Mouse (Mus musculus) hindbrain, postnatal 0 days (tissue): Measurements from ENCODE around the gene Spata2l. TPM values are rescaled to one million over a fixed set of nuclear protein-coding genes. Genes with fewer than 3 reads are reported as not detected.
"Not testable (repeated sequence)": the region's sequence is repeated elsewhere in the genome, so short reads cannot be mapped to it uniquely, and the experiment has no call there.

Experiments used
- ATAC-seq: fragments of 200-750 bp; cut with Nextera tagmentation; 2 replicates; pipeline ENCODE4 v1.8.0; 2017; ENCODE audit warnings: mild to moderate bottlenecking, moderate TSS enrichment, moderate library complexity
- DNase-seq: peaks from one replicate; pipeline ENCODE4 v3.0.0-alpha.2; 2015; ENCODE audit warnings: low spot score
- H3K27ac ChIP-seq: fragments of 300-500 bp; sonication (generic); 2 replicates; pipeline ENCODE4 v1.5.1; 2014; ENCODE audit warnings: mild to moderate bottlenecking
- H3K27me3 ChIP-seq: fragments of 300-500 bp; sonication (generic); 2 replicates; pipeline ENCODE4 v1.6.1; 2014; ENCODE audit warnings: low read length, mixed read lengths; ENCODE audit not compliant: insufficient read depth
- H3K36me3 ChIP-seq: fragments of 300-500 bp; sonication (generic); 2 replicates; pipeline ENCODE4 v1.6.1; 2014; ENCODE audit warnings: low read length, mixed read lengths; ENCODE audit not compliant: insufficient read depth
- H3K4me1 ChIP-seq: fragments of 300-500 bp; sonication (generic); 2 replicates; pipeline ENCODE4 v1.6.1; 2014; ENCODE audit warnings: antibody characterized with exemption, low read length, mixed read lengths; ENCODE audit not compliant: insufficient read depth
- H3K4me2 ChIP-seq: fragments of 300-500 bp; sonication (generic); 2 replicates; pipeline ENCODE4 v1.6.1; 2014; ENCODE audit warnings: low read depth, mild to moderate bottlenecking, low read length, moderate library complexity, mixed read lengths
- H3K4me3 ChIP-seq: fragments of 300-500 bp; sonication (generic); 2 replicates; pipeline ENCODE4 v1.5.1; 2014; ENCODE audit warnings: low read length
- H3K9ac ChIP-seq: fragments of 300-500 bp; sonication (generic); replicated peaks from 2 replicates; pipeline ENCODE4 v1.6.1; 2014; ENCODE audit warnings: mild to moderate bottlenecking, low read length, moderate library complexity, mixed read lengths
- H3K9me3 ChIP-seq: fragments of 300-500 bp; sonication (generic); 2 replicates; pipeline ENCODE4 v1.6.1; 2016; ENCODE audit warnings: low read length, mixed read lengths
- CTCF ChIP-seq: IDR thresholded peaks from 2 replicates; pipeline ENCODE4 v1.5.1; 2016; ENCODE audit warnings: antibody characterized with exemption, control low read depth, low read depth
- WGBS: fragments of 180-500 bp; shearing (Covaris S2); extraction: QIAGEN DNeasy Blood & Tissue Kit; methylation state at CpG from one replicate; pipeline ENCODE4 v1.1.7; 2014; 5-methylcytosine and 5-hydroxymethylcytosine counted together
- polyA plus RNA-seq: library from polyadenylated mRNA; unstranded; fragments of >200 nt; fragmentation: Nextera tagmentation; extraction: Ambion mirVana; gene quantifications from 2 replicates; pipeline ENCODE4 v1.2.1, GENCODE M21; 2015
- total RNA-seq: library from RNA; depleted of rRNA; stranded (reverse); fragments of >200 nt; gene quantifications from 2 replicates; pipeline ENCODE4 v1.2.3, GENCODE M21; 2014

The Spata2l gene
- total and polyA plus RNA-seq, 2 experiments from 2014 or later, result 15.8 to 19.4 TPM

DNA sequence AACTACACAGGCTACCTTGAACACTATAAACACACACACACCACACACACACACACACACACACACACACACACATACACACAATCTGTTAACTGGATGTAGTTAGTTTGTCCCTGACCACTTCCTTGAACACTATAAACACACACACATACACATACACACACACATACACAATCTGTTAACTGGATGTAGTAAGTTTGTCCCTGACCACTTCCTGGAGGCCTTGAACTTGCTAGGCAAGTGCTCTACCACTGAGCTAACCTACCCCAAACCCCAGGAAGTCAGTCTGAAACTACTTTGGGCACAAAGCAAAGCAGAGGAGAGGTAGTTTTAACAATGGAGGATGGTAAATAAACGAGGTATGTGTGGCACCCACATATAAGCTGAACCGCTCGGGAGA, 32.5 kb downstream of the Spata2l start:
- Histone ChIP-seq H3K4me2 (no peak overlapping the region), H3K9ac (no peak overlapping the region), H3K4me3 (no peak overlapping the region), H3K27me3 (no peaks in the 10 kb centered on the region), H3K27ac (no peak overlapping the region), H3K4me1 (no peaks in the 10 kb centered on the region), H3K9me3 (no peaks in the 10 kb centered on the region), H3K36me3 (peaks cover 24% of the 10 kb centered on the region; the same call in 1 of the 2 replicates)
- WGBS, result 85% methylated on average over 3 of the region's 3 CpGs
- ATAC-seq (no peak), DNase-seq (no peak)
- no peak for TF ChIP-seq CTCF

GRCm38 (mm10) chr8:123202288-123202687, 33.7 kb downstream of the Spata2l start:
- TF ChIP-seq CTCF, result peak; percentile 99
- Histone ChIP-seq H3K4me1 (no peaks in the 10 kb centered on the region), H3K4me2 (no peak overlapping the region), H3K27ac (no peak overlapping the region), H3K9ac (no peak overlapping the region), H3K27me3 (no peaks in the 10 kb centered on the region), H3K4me3 (no peak overlapping the region), H3K36me3 (peaks cover 11% of the 10 kb centered on the region; the same call in 1 of the 2 replicates), H3K9me3 (no peaks in the 10 kb centered on the region)
- peak; percentile 88 for DNase-seq
- 23% methylated on average over 5 of the region's 5 CpGs for WGBS
- ATAC-seq, result peak; percentile 50; the same call in 1 of the 2 replicates

DNA sequence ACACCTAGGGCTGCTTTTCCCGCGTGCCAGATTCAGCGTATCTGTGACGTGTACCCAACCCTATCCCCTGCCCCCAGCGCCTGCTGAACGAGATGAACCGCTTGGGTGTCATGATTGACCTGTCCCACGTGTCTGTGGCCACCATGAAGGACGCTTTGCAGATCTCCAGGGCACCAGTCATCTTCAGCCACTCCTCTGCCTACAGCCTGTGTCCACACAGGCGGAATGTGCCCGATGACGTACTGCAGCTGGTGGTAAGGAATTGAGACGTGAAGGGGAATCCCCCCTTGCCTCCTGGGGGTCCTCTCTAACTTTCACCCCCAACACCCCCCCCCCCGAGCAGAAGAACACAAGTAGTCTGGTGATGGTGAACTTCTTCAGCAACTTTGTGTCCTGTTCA, 36.2 kb downstream of the Spata2l start:
- no peaks in the 10 kb centered on the region for H3K9me3 ChIP-seq
- no peak overlapping the region for H3K9ac ChIP-seq
- no peak overlapping the region for H3K4me3 ChIP-seq
- WGBS, result 75% methylated on average over 14 of the region's 14 CpGs
- H3K4me2 ChIP-seq, result no peak overlapping the region
- no peak overlapping the region for H3K27ac ChIP-seq
- TF ChIP-seq CTCF, result no peak
- DNase-seq (no peak), ATAC-seq (no peak)
- no peaks in the 10 kb centered on the region for H3K36me3 ChIP-seq
- H3K4me1 ChIP-seq, result no peaks in the 10 kb centered on the region
- H3K27me3 ChIP-seq, result no peaks in the 10 kb centered on the region

GRCm38 (mm10) chr8:123197016-123197415, 39.0 kb downstream of the Spata2l start:
- not testable (repeated sequence) for H3K9me3 ChIP-seq, H3K4me2 ChIP-seq, H3K27me3 ChIP-seq, H3K4me3 ChIP-seq, H3K27ac ChIP-seq, ATAC-seq, H3K9ac ChIP-seq, DNase-seq, H3K4me1 ChIP-seq, H3K36me3 ChIP-seq
- 75% methylated on average over 5 of the region's 5 CpGs for WGBS

DNA sequence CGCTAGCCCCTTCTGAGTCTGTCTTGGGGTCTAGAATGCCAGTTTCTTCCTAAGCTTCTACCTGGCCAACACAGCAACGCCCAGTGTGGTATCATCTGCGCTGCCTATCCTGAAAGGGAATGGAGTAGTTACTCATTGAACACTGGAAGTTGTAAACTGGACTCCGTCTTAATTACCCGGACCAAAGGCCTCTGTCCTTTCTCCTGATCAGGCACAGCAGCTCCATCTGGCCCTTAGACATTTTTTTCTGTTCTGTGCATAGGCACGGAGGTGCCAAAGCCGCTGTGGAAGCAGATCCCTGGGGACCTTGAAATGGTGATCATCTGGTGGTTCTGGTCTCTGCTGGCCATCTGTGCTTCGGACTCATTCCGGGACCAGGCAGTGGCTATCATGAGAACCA, 42.3 kb downstream of the Spata2l start:
- Histone ChIP-seq H3K4me1 (no peaks in the 10 kb centered on the region), H3K4me2 (no peak overlapping the region), H3K27ac (no peak overlapping the region), H3K27me3 (no peaks in the 10 kb centered on the region), H3K9ac (no peak overlapping the region), H3K9me3 (no peaks in the 10 kb centered on the region), H3K36me3 (no peaks in the 10 kb centered on the region), H3K4me3 (no peak overlapping the region)
- no peak for ATAC-seq
- no peak for DNase-seq
- 73% methylated on average over 9 of the region's 9 CpGs for WGBS
- TF ChIP-seq CTCF, result no peak

DNA sequence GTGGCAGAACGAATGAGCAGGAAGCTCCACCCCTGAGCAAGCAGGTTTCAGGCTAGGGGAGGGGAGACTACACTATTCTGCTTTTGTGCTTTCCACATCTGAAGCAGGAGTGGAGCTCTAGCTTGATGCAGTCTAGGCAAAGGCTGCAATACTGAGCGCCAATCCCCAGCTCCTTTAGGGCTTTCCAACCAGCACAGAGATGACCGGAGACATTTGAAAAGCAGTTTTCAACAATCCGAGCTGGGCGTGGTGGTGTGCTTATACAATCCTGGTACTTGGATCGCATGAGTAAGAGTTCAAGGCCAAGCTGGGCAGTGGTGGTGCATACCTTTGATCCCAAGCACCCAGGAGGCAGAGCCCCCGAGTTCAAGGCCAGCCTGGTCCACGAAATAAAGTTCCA, 44.1 kb downstream of the Spata2l start:
- no peak overlapping the region for H3K9ac ChIP-seq
- H3K4me2 ChIP-seq, result no peak overlapping the region
- no peak for ATAC-seq
- H3K9me3 ChIP-seq, result no peaks in the 10 kb centered on the region
- H3K4me1 ChIP-seq, result no peaks in the 10 kb centered on the region
- no peak for TF ChIP-seq CTCF
- no peak for DNase-seq
- H3K4me3 ChIP-seq, result no peak overlapping the region
- no peak overlapping the region for H3K27ac ChIP-seq
- no peaks in the 10 kb centered on the region for H3K27me3 ChIP-seq
- 70% methylated on average over 7 of the region's 8 CpGs for WGBS
- no peaks in the 10 kb centered on the region for H3K36me3 ChIP-seq

- TF ChIP-seq CTCF, result peak; percentile 76
- H3K4me1 ChIP-seq, result no peaks in the 10 kb centered on the region
- no peak overlapping the region for H3K4me3 ChIP-seq
- WGBS, result 1% methylated on average over 9 of the region's 9 CpGs
- peak; percentile 76; the same call in 1 of the 2 replicates for ATAC-seq
- H3K27ac ChIP-seq, result no peak overlapping the region
- H3K9ac ChIP-seq, result 0 out of 2 replicates have a peak overlapping the region, but pooled peaks have one; percentile 21
- DNase-seq, result peak; percentile 85
- H3K9me3 ChIP-seq, result no peaks in the 10 kb centered on the region
- no peaks in the 10 kb centered on the region for H3K27me3 ChIP-seq
- peak overlapping the region; percentile 34; the same call in 1 of the 2 replicates for H3K4me2 ChIP-seq
- H3K36me3 ChIP-seq, result no peaks in the 10 kb centered on the region
Observed at GRCm38 (mm10) chr8:123190678-123191077, 45.4 kb downstream of the Spata2l start.
